Mouse (Mus musculus): ENCODE results near the gene Olfr644. TPM values are rescaled to one million over a fixed set of nuclear protein-coding genes. Genes with fewer than 3 reads are reported as not detected.

The Olfr644 gene
- polyA plus RNA-seq (2015; fragmentation: Illumina TruSeq; extraction: RNeasy Lipid Tissue Mini Kit (QIAGEN cat#74804); ENCODE audit: low read depth, low replicate concordance) = not detected

DNA sequence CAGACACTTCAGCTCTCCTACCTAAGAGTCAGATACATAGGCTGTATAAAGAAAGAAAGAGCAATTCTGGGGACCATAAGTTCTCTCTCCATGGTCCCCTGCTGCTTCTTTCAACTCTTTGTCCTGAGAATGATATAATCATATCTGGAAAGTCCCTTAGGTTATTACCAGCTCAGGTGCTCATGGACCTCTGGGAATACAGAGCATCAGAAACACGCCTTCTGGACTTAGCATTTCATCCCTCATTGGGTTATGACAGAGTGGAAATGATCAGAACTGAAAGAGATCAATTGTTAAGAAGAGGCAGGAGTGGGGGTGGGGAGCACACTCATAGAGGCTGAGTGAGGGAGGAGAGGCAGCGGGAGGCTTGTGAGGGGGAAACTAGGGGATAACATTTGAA, at the start of gene Olfr644:
Gene Olfr644, minus strand, starts transcription at position 101 of the 400 bp plus-strand sequence.

DNA sequence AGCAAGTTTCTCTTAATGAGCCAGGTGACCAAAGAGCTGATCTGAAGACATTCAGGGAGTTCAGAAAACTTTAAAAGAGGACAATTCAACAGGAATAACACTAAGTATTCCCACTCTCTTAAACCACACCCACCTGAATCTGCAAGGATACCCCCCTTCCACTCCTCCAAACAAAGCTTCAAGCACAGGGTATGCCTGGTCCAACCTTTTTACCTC, 33.0 kb upstream of the Olfr644 start, which contains the start of gene Olfr646:
Gene Olfr646, plus strand, starts transcription at position 117 of the 216 bp plus-strand sequence.

DNA sequence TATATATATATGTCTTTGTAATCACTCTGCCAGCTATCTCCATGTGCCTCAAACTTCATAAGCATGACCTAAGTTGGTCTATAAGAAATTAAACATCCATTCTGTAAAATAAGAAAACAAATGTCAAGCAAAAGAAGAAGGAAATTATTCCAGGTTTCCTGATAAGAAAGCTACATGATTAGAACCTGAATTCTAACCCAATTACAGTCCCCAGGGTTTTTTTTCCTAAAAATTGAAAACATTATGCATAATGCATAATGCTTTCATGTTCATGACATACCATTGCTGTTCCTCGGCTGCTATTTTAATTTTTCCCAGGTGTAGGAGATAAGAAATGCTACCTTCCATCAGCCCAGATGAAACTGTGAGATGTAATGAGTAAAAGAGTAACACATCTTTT, 13.7 kb upstream of the Olfr644 start, which contains the start of gene Olfr645:
Gene Olfr645, minus strand, starts transcription at position 101 of the 400 bp plus-strand sequence.

DNA sequence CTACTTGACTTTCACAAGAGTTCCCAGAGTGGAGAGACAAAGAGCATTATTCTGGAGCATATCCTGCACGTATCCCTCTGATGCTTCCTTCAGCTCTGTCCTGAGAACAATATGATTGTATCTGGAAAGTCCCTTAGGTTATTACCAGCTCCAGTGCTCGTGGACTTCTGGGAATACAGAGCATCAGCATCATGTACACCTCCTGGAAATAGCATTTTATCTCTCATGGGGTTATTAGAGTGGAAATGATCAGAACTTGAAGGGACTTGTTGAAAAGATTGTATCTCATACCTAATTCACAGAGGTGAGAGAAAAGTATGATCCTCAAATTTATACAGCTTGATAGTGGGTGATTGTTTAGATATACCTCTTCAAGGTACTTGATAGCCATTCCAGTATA, 10.3 kb downstream of the Olfr644 start, which contains the start of gene 4930516K23Rik:
Gene 4930516K23Rik, minus strand, starts transcription at position 101 of the 400 bp plus-strand sequence.

DNA sequence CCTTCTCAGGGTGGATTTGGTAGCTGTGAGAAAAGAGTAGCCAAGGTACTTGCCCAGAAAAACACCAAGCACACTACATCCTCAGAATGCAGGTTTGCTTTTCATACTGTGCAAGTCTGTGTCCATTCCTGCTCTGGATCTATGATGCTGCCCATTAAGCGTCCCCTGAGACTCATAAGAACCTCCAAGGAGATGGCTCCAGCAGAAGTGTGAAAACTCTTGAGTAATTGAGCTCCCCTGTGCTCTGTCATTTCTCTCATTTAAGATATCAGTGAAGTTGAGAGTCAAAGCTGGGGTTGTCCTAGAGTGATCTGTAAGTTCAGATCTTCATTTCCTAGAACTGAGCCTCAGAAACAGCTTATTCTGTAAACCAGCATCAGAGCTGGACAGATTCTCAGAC, 19.1 kb downstream of the Olfr644 start, which contains the start of gene Olfr642:
Gene Olfr642, minus strand, starts transcription at position 101 of the 400 bp plus-strand sequence.

DNA sequence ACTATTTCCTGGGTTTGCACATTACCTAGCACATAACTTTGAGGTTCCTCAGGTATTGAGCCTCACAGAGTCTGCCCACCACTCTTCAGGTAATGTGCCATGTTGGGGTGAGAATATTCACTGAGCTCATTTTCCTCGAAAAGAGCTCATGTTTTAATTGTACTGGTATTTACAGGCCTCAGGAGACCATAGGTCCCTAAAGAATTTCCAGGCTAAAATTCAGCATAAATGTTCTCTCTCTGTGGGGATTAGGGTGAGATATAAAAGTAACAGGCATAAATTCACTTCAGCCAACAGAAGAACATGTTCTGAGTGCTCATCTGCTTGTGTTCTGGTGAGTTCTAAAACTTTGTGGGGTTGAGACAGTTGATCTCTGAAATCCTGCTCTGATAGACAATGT, 36.5 kb downstream of the Olfr644 start, which contains the start of gene Olfr641:
Gene Olfr641, plus strand, starts transcription at position 301 of the 400 bp plus-strand sequence.

DNA sequence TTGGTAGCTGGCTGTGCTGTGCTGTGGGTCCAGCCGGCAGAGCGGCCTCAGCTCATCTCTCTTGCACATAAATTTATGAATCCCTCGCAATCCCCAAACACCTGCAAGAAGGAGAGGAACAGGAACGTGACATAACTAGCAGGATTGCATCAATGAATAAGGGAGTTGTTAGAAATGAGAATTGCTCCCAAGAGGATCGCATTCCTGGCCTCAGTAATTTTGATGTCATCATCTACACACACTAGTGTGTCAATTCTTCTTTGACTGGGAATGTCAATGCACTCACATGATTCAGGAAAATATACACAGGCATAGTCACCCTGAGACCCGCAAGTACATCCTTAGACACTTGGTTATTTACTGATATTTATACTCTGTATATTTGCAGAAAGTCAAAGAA, 46.2 kb downstream of the Olfr644 start, which contains the start of gene Olfr640:
Gene Olfr640, minus strand, starts transcription at position 101 of the 400 bp plus-strand sequence.

DNA sequence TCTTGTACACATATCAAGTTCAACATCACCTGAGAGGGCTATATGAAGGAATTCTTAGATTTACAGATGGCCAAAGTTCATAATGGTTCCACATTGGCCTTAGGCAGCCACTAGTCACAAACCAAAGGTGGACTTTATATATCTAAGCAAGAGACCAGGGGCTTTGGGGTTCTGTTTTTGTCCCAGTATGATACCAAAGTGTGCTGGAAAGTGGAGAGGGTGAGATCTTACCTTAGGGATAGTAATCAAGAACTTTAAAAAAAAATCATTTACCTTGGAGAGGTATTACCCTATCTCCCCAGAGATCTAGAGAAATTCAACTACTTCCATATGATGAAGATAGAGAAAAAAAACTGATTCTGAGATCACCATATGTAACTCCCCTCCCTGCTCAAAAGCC, 54.5 kb downstream of the Olfr644 start, which contains the start of gene Olfr639:
Gene Olfr639, minus strand, starts transcription at position 101 of the 400 bp plus-strand sequence.

Other genes starting within 250 kb of the Olfr644 start
- gene Hbb-bs, start 243.8 kb downstream of the Olfr644 start, polyA plus RNA-seq (2015; fragmentation: Illumina TruSeq; extraction: RNeasy Lipid Tissue Mini Kit (QIAGEN cat#74804); ENCODE audit: low read depth, low replicate concordance) = 1,248 TPM
- not detected for gene Hbb-bh2, start 231.3 kb downstream of the Olfr644 start, polyA plus RNA-seq (2015; fragmentation: Illumina TruSeq; extraction: RNeasy Lipid Tissue Mini Kit (QIAGEN cat#74804); ENCODE audit: low read depth, low replicate concordance)
- not detected for gene Hbb-bh1, start 228.7 kb downstream of the Olfr644 start, polyA plus RNA-seq (2015; fragmentation: Illumina TruSeq; extraction: RNeasy Lipid Tissue Mini Kit (QIAGEN cat#74804); ENCODE audit: low read depth, low replicate concordance)
- gene Hbb-y, start 218.7 kb downstream of the Olfr644 start, polyA plus RNA-seq (2015; fragmentation: Illumina TruSeq; extraction: RNeasy Lipid Tissue Mini Kit (QIAGEN cat#74804); ENCODE audit: low read depth, low replicate concordance) = not detected
- not detected for gene Olfr66, start 185.6 kb downstream of the Olfr644 start, polyA plus RNA-seq (2015; fragmentation: Illumina TruSeq; extraction: RNeasy Lipid Tissue Mini Kit (QIAGEN cat#74804); ENCODE audit: low read depth, low replicate concordance)
- not detected for gene Olfr64, start 177.4 kb downstream of the Olfr644 start, polyA plus RNA-seq (2015; fragmentation: Illumina TruSeq; extraction: RNeasy Lipid Tissue Mini Kit (QIAGEN cat#74804); ENCODE audit: low read depth, low replicate concordance)
- gene Olfr65, start 168.4 kb downstream of the Olfr644 start, polyA plus RNA-seq (2015; fragmentation: Illumina TruSeq; extraction: RNeasy Lipid Tissue Mini Kit (QIAGEN cat#74804); ENCODE audit: low read depth, low replicate concordance) = not detected
- not detected for gene Olfr631, start 143.0 kb downstream of the Olfr644 start, polyA plus RNA-seq (2015; fragmentation: Illumina TruSeq; extraction: RNeasy Lipid Tissue Mini Kit (QIAGEN cat#74804); ENCODE audit: low read depth, low replicate concordance)
- not detected for gene Olfr632, start 137.5 kb downstream of the Olfr644 start, polyA plus RNA-seq (2015; fragmentation: Illumina TruSeq; extraction: RNeasy Lipid Tissue Mini Kit (QIAGEN cat#74804); ENCODE audit: low read depth, low replicate concordance)
- not detected for gene Olfr633, start 127.4 kb downstream of the Olfr644 start, polyA plus RNA-seq (2015; fragmentation: Illumina TruSeq; extraction: RNeasy Lipid Tissue Mini Kit (QIAGEN cat#74804); ENCODE audit: low read depth, low replicate concordance)
- not detected for gene Olfr635, start 100.7 kb downstream of the Olfr644 start, polyA plus RNA-seq (2015; fragmentation: Illumina TruSeq; extraction: RNeasy Lipid Tissue Mini Kit (QIAGEN cat#74804); ENCODE audit: low read depth, low replicate concordance)
- gene Olfr638, start 73.1 kb downstream of the Olfr644 start, polyA plus RNA-seq (2015; fragmentation: Illumina TruSeq; extraction: RNeasy Lipid Tissue Mini Kit (QIAGEN cat#74804); ENCODE audit: low read depth, low replicate concordance) = not detected
- gene Olfr639, start 54.6 kb downstream of the Olfr644 start, polyA plus RNA-seq (2015; fragmentation: Illumina TruSeq; extraction: RNeasy Lipid Tissue Mini Kit (QIAGEN cat#74804); ENCODE audit: low read depth, low replicate concordance) = not detected
- not detected for gene Olfr640, start 46.3 kb downstream of the Olfr644 start, polyA plus RNA-seq (2015; fragmentation: Illumina TruSeq; extraction: RNeasy Lipid Tissue Mini Kit (QIAGEN cat#74804); ENCODE audit: low read depth, low replicate concordance)
- gene Olfr641, start 36.4 kb downstream of the Olfr644 start, polyA plus RNA-seq (2015; fragmentation: Illumina TruSeq; extraction: RNeasy Lipid Tissue Mini Kit (QIAGEN cat#74804); ENCODE audit: low read depth, low replicate concordance) = not detected
- not detected for gene Olfr642, start 19.2 kb downstream of the Olfr644 start, polyA plus RNA-seq (2015; fragmentation: Illumina TruSeq; extraction: RNeasy Lipid Tissue Mini Kit (QIAGEN cat#74804); ENCODE audit: low read depth, low replicate concordance)
- not detected for gene 4930516K23Rik, start 10.4 kb downstream of the Olfr644 start, polyA plus RNA-seq (2015; fragmentation: Illumina TruSeq; extraction: RNeasy Lipid Tissue Mini Kit (QIAGEN cat#74804); ENCODE audit: low read depth, low replicate concordance)
- not detected for gene Olfr645, start 13.6 kb upstream of the Olfr644 start, polyA plus RNA-seq (2015; fragmentation: Illumina TruSeq; extraction: RNeasy Lipid Tissue Mini Kit (QIAGEN cat#74804); ENCODE audit: low read depth, low replicate concordance)
- gene Olfr646, start 33.0 kb upstream of the Olfr644 start, polyA plus RNA-seq (2015; fragmentation: Illumina TruSeq; extraction: RNeasy Lipid Tissue Mini Kit (QIAGEN cat#74804); ENCODE audit: low read depth, low replicate concordance) = not detected
- gene Ubqln5, start 58.0 kb upstream of the Olfr644 start, polyA plus RNA-seq (2015; fragmentation: Illumina TruSeq; extraction: RNeasy Lipid Tissue Mini Kit (QIAGEN cat#74804); ENCODE audit: low read depth, low replicate concordance) = not detected
- not detected for gene Olfr643, start 65.5 kb upstream of the Olfr644 start, polyA plus RNA-seq (2015; fragmentation: Illumina TruSeq; extraction: RNeasy Lipid Tissue Mini Kit (QIAGEN cat#74804); ENCODE audit: low read depth, low replicate concordance)
- not detected for gene Ubqln3, start 71.4 kb upstream of the Olfr644 start, polyA plus RNA-seq (2015; fragmentation: Illumina TruSeq; extraction: RNeasy Lipid Tissue Mini Kit (QIAGEN cat#74804); ENCODE audit: low read depth, low replicate concordance)
- not detected for gene Ubqlnl, start 78.7 kb upstream of the Olfr644 start, polyA plus RNA-seq (2015; fragmentation: Illumina TruSeq; extraction: RNeasy Lipid Tissue Mini Kit (QIAGEN cat#74804); ENCODE audit: low read depth, low replicate concordance)
- gene Olfm5, start 93.0 kb upstream of the Olfr644 start, polyA plus RNA-seq (2015; fragmentation: Illumina TruSeq; extraction: RNeasy Lipid Tissue Mini Kit (QIAGEN cat#74804); ENCODE audit: low read depth, low replicate concordance) = 0.36 TPM
- not detected for gene Olfr648, start 111.5 kb upstream of the Olfr644 start, polyA plus RNA-seq (2015; fragmentation: Illumina TruSeq; extraction: RNeasy Lipid Tissue Mini Kit (QIAGEN cat#74804); ENCODE audit: low read depth, low replicate concordance)
- gene Olfr649, start 124.1 kb upstream of the Olfr644 start, polyA plus RNA-seq (2015; fragmentation: Illumina TruSeq; extraction: RNeasy Lipid Tissue Mini Kit (QIAGEN cat#74804); ENCODE audit: low read depth, low replicate concordance) = not detected
- gene Trim6, start 146.9 kb upstream of the Olfr644 start, polyA plus RNA-seq (2015; fragmentation: Illumina TruSeq; extraction: RNeasy Lipid Tissue Mini Kit (QIAGEN cat#74804); ENCODE audit: low read depth, low replicate concordance) = 0.15 TPM
- gene Trim34a, start 172.6 kb upstream of the Olfr644 start, polyA plus RNA-seq (2015; fragmentation: Illumina TruSeq; extraction: RNeasy Lipid Tissue Mini Kit (QIAGEN cat#74804); ENCODE audit: low read depth, low replicate concordance) = 2.8 TPM
- gene Trim5, start 216.2 kb upstream of the Olfr644 start, polyA plus RNA-seq (2015; fragmentation: Illumina TruSeq; extraction: RNeasy Lipid Tissue Mini Kit (QIAGEN cat#74804); ENCODE audit: low read depth, low replicate concordance) = 0.40 TPM
- gene Trim12a, start 243.6 kb upstream of the Olfr644 start, polyA plus RNA-seq (2015; fragmentation: Illumina TruSeq; extraction: RNeasy Lipid Tissue Mini Kit (QIAGEN cat#74804); ENCODE audit: low read depth, low replicate concordance) = 5.5 TPM

Data from brain, adult 10 weeks (tissue).